Mouse (Mus musculus): ENCODE measurements around the gene Brd2. TPM values are rescaled to one million over a fixed set of nuclear protein-coding genes. Genes with fewer than 3 reads are reported as not detected.
A peak's percentile ranks its signal among the peaks of the same experiment; 100 is the strongest.

The Brd2 gene
- polyA plus RNA-seq, 1 experiment, result 233 TPM

DNA sequence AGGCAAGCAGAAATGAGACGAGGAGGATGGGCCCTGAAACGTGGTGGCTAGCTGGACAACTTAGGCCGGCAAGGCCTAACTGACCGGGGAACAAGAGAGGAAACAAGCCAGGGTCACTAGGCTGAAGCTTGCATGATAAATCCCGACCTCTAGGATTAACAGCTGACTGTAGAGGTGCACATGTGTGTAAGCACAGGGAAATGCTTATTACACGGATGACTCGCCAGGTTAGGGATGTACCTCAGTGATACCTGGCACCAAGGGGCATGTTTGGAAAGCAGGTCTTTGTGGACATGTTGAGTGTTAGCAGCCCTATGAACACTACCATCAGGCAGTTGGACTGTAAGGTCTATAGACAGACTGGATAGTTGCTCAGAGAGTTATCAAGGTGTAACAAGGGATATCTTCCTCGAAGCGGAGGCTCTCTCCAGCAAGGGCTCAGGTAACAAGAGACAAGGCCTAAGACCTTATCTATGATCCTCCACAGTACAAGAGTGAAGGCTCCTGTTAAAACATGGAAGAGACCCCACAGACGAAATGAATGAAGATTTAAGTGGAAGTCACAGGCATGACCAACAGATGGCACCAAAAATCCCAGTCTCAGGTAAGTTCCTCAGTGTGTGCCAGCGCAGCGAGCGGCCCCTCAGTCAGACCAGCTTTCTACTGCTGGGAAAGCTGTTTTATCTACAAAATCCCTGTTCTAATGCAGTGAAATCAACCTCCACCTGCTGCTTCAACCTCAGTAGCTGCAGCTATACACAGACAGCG, 13.2 kb downstream of the Brd2 start:
- no peak for TF ChIP-seq CTCF (IDR thresholded peaks at IDR 0.05; ENCODE audit: insufficient read depth, low read depth, low read length)
- TF ChIP-seq POLR2A (IDR thresholded peaks at IDR 0.05; ENCODE audit: insufficient read depth, low read depth, low read length), result no peak
- H3K4me1 ChIP-seq (ENCODE audit: control insufficient read depth, insufficient read depth, low read length), result 0 out of 2 replicates have a peak, but pooled peaks cover 2% of the 10 kb centered on the region
- no peak overlapping the region for H3K4me3 ChIP-seq (ENCODE audit: insufficient read depth, low read depth, low read length)
- H3K27ac ChIP-seq (ENCODE audit: insufficient read depth, low read depth, low read length), result no peak overlapping the region
- WGBS, result 69% methylated on average over 14 of the region's 14 CpGs

- H3K27ac ChIP-seq (ENCODE audit: insufficient read depth, low read depth, low read length), result no peak overlapping the region
- H3K4me3 ChIP-seq (ENCODE audit: insufficient read depth, low read depth, low read length), result no peak overlapping the region
- H3K4me1 ChIP-seq (ENCODE audit: control insufficient read depth, insufficient read depth, low read length), result 0 out of 2 replicates have a peak, but pooled peaks cover 2% of the 10 kb centered on the region
- TF ChIP-seq POLR2A (IDR thresholded peaks at IDR 0.05; ENCODE audit: insufficient read depth, low read depth, low read length) (no peak), CTCF (IDR thresholded peaks at IDR 0.05; ENCODE audit: insufficient read depth, low read depth, low read length) (no peak)
- 73% methylated on average over 5 of the region's 6 CpGs for WGBS
Measured at GRCm38 (mm10) chr17:34108460-34108859, 14.0 kb downstream of the Brd2 start.

- no peak for TF ChIP-seq POLR2A (IDR thresholded peaks at IDR 0.05; ENCODE audit: insufficient read depth, low read depth, low read length)
- TF ChIP-seq CTCF (IDR thresholded peaks at IDR 0.05; ENCODE audit: insufficient read depth, low read depth, low read length), result no peak
- Histone ChIP-seq H3K4me3 (ENCODE audit: insufficient read depth, low read depth, low read length) (no peak overlapping the region), H3K4me1 (ENCODE audit: control insufficient read depth, insufficient read depth, low read length) (0 out of 2 replicates have a peak, but pooled peaks cover 2% of the 10 kb centered on the region), H3K27ac (ENCODE audit: insufficient read depth, low read depth, low read length) (no peak overlapping the region)
- 79% methylated on average over 7 of the region's 7 CpGs for WGBS
Measured at GRCm38 (mm10) chr17:34107109-34107867, 15.1 kb downstream of the Brd2 start.

GRCm38 (mm10) chr17:34106555-34106954, 15.9 kb downstream of the Brd2 start:
- Histone ChIP-seq H3K27ac (ENCODE audit: insufficient read depth, low read depth, low read length) (no peak overlapping the region), H3K4me1 (ENCODE audit: control insufficient read depth, insufficient read depth, low read length) (peaks cover 5% of the 10 kb centered on the region), H3K4me3 (ENCODE audit: insufficient read depth, low read depth, low read length) (no peak overlapping the region)
- TF ChIP-seq CTCF (IDR thresholded peaks at IDR 0.05; ENCODE audit: insufficient read depth, low read depth, low read length) (no peak), POLR2A (IDR thresholded peaks at IDR 0.05; ENCODE audit: insufficient read depth, low read depth, low read length) (no peak)
- 90% methylated on average over 7 of the region's 7 CpGs for WGBS

- Histone ChIP-seq H3K4me1 (ENCODE audit: control insufficient read depth, insufficient read depth, low read length) (peaks cover 4% of the 10 kb centered on the region), H3K4me3 (ENCODE audit: insufficient read depth, low read depth, low read length) (no peak overlapping the region), H3K27ac (ENCODE audit: insufficient read depth, low read depth, low read length) (no peak overlapping the region)
- WGBS, result 88% methylated on average over 9 of the region's 9 CpGs
- TF ChIP-seq CTCF (IDR thresholded peaks at IDR 0.05; ENCODE audit: insufficient read depth, low read depth, low read length) (no peak), POLR2A (IDR thresholded peaks at IDR 0.05; ENCODE audit: insufficient read depth, low read depth, low read length) (no peak)
Measured at GRCm38 (mm10) chr17:34104804-34105203, 17.6 kb downstream of the Brd2 start.

- Histone ChIP-seq H3K4me3 (ENCODE audit: insufficient read depth, low read depth, low read length) (no peak overlapping the region), H3K27ac (ENCODE audit: insufficient read depth, low read depth, low read length) (no peak overlapping the region), H3K4me1 (ENCODE audit: control insufficient read depth, insufficient read depth, low read length) (peaks cover 4% of the 10 kb centered on the region)
- TF ChIP-seq CTCF (IDR thresholded peaks at IDR 0.05; ENCODE audit: insufficient read depth, low read depth, low read length) (no peak), POLR2A (IDR thresholded peaks at IDR 0.05; ENCODE audit: insufficient read depth, low read depth, low read length) (no peak)
- WGBS, result 76% methylated on average over 6 of the region's 6 CpGs
Measured at GRCm38 (mm10) chr17:34102831-34103230, 19.6 kb downstream of the Brd2 start.

DNA sequence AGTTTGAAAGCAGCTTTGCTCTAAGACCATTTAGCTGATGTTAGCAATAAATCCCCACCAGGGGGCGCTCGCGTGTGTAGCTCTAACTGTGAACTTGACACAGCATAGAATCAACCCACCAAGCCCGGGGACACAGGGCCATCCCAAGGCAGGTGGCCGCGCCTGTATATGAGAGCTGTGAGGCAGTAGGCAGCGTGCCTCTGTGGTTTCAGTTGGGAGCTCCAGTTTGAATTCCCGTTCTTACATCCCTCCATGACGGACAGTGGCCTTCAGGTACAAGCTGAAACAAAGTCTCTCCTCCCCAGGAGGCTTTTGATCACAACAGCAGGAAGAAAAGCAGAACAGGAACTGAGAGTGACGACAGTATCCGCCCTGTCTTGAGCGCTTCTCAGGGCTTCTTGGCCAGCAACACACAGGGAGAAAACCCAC, 20.8 kb downstream of the Brd2 start:
- TF ChIP-seq POLR2A (IDR thresholded peaks at IDR 0.05; ENCODE audit: insufficient read depth, low read depth, low read length) (no peak), CTCF (IDR thresholded peaks at IDR 0.05; ENCODE audit: insufficient read depth, low read depth, low read length) (no peak)
- H3K27ac ChIP-seq (ENCODE audit: insufficient read depth, low read depth, low read length), result no peak overlapping the region
- peak overlapping the region; percentile 19; the same call in 1 of the 2 replicates for H3K4me3 ChIP-seq (ENCODE audit: insufficient read depth, low read depth, low read length)
- peaks cover 4% of the 10 kb centered on the region for H3K4me1 ChIP-seq (ENCODE audit: control insufficient read depth, insufficient read depth, low read length)
- WGBS, result 5% methylated on average over 12 of the region's 12 CpGs

DNA sequence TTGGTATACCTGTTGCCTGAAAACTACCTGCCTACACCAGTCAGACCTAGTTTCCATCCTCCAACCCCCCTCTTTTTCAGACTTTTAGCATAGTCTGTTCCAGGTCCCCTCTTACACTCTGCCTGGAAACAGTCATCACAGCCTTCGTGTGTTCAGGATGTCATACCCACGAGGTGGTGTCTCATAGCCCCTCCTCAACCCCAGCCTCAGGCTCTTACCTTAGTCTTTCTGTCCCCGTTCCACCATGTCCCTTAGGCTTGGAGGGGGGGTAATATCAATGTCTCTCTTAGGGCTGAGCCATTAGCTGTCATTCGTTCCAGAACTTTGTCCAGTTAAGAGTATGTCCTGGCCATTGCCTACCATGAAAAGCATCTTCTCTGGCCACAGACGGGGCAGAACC, 21.2 kb downstream of the Brd2 start:
- Histone ChIP-seq H3K27ac (ENCODE audit: insufficient read depth, low read depth, low read length) (no peak overlapping the region), H3K4me1 (ENCODE audit: control insufficient read depth, insufficient read depth, low read length) (peaks cover 4% of the 10 kb centered on the region), H3K4me3 (ENCODE audit: insufficient read depth, low read depth, low read length) (no peak overlapping the region)
- TF ChIP-seq CTCF (IDR thresholded peaks at IDR 0.05; ENCODE audit: insufficient read depth, low read depth, low read length) (no peak; the same call in 1 of the 2 replicates), POLR2A (IDR thresholded peaks at IDR 0.05; ENCODE audit: insufficient read depth, low read depth, low read length) (no peak)
- 32% methylated on average over 5 of the region's 5 CpGs for WGBS

GRCm38 (mm10) chr17:34099531-34099930, 22.9 kb downstream of the Brd2 start:
- H3K27ac ChIP-seq (ENCODE audit: insufficient read depth, low read depth, low read length), result no peak overlapping the region
- 42% methylated on average over 5 of the region's 5 CpGs for WGBS
- no peak for TF ChIP-seq POLR2A (IDR thresholded peaks at IDR 0.05; ENCODE audit: insufficient read depth, low read depth, low read length)
- no peak for TF ChIP-seq CTCF (IDR thresholded peaks at IDR 0.05; ENCODE audit: insufficient read depth, low read depth, low read length)
- H3K4me3 ChIP-seq (ENCODE audit: insufficient read depth, low read depth, low read length), result no peak overlapping the region
- peaks cover 4% of the 10 kb centered on the region for H3K4me1 ChIP-seq (ENCODE audit: control insufficient read depth, insufficient read depth, low read length)

Data from olfactory bulb, adult 2 months (tissue).